Mouse (Mus musculus) kidney, postnatal 14 days (tissue): ENCODE measurements around the gene Unk.
A peak's percentile ranks its signal among the peaks of the same experiment; 100 is the strongest.
"Not testable (repeated sequence)": the region's sequence is repeated elsewhere in the genome, so short reads cannot be mapped to it uniquely, and the experiment has no call there.

Experiments
- DNase-seq: peaks from one replicate; pipeline ENCODE4 v3.0.0; 2022; ENCODE audit warnings: mixed read lengths

Gene Unk

GRCm38 (mm10) chr11:116010948-116011347, 19.2 kb upstream of the Unk start:
- no peak for DNase-seq

DNA sequence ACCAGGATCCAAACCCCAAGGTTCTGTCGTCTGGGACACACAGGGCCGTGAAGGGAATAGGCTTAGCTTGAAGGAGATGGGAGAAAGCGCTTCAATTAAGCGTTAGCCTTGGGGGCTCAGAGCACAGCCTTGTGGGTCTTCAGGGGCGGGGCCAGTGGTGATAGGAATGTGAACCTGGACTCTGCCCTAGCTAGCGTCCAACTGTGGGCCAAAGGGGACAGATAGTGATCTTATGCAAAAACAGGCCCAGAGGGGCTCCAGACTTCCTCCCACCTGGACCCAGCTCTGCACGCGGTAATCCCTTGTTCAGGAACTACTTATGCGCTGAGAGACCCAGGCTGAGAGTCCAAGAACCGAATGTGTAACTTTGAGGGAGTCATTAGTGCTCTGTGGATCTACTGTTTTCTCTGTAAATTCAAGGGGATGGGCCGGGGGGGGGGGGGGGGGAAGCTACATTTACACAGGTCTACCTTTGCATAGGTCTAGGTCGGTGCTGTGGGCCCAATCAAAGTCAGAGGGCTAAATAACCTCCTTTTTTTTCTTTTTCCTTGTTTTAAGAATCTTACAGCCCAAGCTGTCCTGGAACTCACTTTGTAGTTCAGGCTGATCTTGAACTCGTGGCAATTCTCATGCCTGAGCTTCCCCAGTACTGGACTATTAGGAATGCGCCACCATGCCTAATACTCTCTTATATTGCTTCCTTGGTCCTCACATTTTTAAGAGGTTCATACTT, 18.4 kb upstream of the Unk start:
- no peak for DNase-seq

DNA sequence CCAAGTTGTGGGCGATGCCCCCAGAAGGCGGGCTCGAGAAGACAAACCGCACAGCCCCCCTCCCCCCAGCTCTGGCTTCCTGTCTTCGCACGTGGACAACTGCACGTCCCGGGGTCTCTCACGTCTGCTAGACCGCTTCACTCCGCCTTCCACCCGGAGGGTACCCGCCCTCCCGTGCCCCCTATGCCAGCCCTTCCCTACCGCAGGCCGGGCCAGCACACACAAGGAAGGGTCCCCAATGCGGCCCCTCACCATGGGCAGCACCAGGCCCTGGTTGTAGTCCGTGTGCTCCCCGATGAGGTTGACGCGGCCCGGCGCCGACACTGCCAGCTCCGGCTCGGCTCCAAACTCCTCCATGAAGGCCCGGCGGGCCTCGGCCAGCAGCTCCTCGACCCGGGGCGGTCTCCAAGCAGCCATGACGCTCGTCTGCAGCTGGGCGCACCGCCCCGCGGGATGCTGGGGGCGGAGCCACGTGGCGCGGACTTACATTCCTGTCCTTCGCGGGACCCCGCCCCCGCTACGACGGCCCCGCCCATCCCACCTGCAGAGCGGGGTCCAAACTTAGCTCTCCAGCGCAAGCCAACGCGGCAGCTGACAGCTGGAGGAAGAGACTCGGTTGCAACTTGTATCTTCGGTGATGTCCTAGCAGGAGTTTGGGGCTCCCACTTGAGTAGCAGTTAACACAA, 17.7 kb upstream of the Unk start, which contains the start of gene Galk1:
Gene Galk1 (minus strand): TSS at position 458 of the 686 bp plus-strand sequence.
- peak; percentile 96 for DNase-seq

GRCm38 (mm10) chr11:116014821-116015220, 15.3 kb upstream of the Unk start:
- no peak for DNase-seq

GRCm38 (mm10) chr11:116018106-116018505, 12.0 kb upstream of the Unk start:
- peak; percentile 57 for DNase-seq

GRCm38 (mm10) chr11:116018867-116019266, 11.3 kb upstream of the Unk start:
- not testable (repeated sequence) for DNase-seq

DNA sequence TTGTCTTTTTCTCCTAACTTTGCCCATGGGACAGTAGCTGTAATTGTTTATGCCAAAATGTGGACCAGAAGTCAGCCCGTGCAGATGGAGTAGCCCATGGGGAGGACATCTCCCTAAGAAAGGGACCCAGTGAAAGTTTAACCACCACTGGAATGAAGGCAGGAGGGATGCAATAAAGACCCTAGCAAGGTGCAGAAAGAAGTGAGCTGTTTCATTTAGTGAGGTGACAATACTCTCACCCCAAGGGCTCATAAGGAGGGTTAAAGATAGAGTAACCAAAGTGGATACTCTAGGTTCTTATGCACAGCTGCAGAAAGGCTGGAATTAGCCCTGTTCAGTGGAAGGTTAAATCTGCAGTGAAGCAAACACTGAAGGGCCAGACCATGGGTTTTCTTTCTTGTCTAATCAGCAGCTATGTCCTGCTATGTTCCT, 10.7 kb upstream of the Unk start:
- DNase-seq, result no peak

- DNase-seq, result no peak
Measured at GRCm38 (mm10) chr11:116019976-116020411, 10.1 kb upstream of the Unk start.

GRCm38 (mm10) chr11:116020519-116020922, 9.6 kb upstream of the Unk start:
- DNase-seq, result no peak

DNA sequence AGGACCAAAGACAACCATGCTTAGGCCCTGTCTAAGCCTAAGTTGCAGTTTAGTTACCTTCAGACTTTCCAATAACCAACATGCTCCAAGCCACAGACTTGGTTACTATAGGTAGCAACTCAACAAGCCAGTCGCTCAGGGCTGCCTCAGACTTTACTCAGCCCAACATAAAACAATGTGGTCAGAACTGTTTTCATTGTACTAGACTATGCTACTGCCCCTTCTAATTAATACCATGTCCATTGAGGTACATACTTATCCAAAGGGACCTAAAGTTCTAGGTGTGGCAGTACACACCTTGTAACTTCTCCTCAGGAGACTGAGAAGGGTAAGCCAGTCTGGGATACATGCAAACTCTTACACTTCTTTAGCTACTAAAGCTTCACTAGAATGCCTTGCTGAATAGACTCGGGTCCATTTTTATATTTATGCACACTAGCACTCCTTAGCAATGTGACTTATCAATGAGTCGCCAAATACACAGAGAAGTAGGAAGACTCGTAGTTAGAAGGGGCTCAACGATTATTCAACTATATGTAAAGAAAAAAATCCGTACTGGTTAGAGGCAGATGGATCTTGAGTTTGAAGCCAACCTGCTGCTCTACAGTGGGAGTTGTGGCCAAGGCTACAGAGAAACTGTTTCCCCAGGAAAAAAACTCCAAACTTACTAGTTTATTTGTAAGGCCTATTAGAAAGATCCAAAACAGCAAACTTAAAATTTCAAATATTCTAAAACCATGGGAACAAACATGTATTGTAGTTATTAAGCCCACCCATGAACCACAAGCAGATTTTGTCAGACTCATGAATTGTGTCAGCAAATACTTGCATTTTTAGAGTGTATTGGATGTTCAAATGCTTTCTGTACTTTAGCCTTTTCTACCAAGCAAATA, 8.5 kb upstream of the Unk start:
- no peak for DNase-seq

DNA sequence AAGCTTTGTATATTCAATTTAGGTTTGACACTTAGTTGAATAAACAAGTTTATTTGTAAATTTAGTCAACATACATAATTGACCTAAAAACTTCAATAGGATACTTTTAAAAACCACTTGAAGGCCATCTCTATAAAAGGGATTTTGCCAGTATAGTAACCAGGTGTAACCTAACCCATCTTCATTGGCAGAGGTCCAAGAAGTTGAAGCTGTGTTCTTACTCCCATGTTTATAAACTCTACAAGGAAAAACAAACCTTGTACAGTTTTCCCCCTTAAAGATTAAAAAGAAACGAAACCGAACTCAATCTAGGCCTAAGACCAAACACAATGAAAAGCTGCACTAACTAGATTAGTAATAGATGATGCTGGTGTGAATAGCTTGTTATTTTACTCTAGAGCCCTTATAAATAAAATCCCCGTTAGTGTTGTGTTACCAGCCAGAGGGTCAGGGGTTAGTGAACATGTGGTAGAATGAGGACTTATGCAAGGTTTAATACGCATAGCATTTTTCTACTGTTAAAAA, 7.8 kb upstream of the Unk start:
- no peak for DNase-seq

GRCm38 (mm10) chr11:116023074-116023770, 6.9 kb upstream of the Unk start:
- not testable (repeated sequence) for DNase-seq

- peak; percentile 87 for DNase-seq
Measured at GRCm38 (mm10) chr11:116023771-116024355, 6.3 kb upstream of the Unk start.

DNA sequence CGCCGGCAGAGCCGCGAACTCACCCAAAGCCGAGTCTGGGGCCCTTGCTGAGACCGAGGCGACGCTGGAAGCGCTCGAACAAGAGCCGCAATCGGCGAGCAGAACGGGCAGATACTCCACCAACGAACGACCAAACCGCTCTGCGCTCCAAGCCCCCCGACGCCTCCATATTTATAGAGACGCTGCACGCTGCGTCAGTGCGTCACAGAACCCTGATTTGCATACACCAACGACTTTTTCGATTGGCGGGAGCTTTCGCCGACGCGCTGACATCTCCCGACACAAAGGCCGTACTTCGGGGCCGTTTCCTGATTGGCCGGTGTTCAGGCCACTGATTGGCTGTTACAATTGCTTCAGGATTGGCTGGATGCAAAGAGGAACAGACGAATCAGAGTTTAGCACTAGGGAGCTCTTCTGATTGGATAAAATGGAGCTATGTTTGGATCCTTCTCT, 5.7 kb upstream of the Unk start:
- DNase-seq, result peak; percentile 98

- no peak for DNase-seq
Measured at GRCm38 (mm10) chr11:116025056-116025845, 4.9 kb upstream of the Unk start.

DNA sequence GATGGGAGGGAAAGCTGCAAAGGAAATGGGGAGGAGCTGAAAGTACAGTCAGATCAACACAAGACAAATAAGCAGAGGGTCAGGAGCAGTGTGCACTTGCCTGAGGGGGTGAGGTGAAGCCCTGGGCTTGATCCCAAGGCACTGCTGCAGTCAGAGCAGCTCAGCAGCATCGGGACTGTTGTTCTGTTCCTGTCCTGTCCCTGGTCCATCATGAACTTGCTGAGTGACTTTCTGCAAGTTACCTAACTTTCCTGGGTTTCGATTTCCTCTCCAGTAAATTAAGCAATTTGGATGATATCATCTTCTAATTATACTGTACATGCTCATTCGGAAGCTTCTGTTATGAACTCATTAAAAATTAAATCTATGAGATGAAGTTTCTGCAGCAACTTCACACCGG, 2.4 kb upstream of the Unk start, which contains the start of gene H3f3b:
Gene H3f3b (minus strand): TSS at position 207 of the 400 bp plus-strand sequence.
- DNase-seq, result no peak

DNA sequence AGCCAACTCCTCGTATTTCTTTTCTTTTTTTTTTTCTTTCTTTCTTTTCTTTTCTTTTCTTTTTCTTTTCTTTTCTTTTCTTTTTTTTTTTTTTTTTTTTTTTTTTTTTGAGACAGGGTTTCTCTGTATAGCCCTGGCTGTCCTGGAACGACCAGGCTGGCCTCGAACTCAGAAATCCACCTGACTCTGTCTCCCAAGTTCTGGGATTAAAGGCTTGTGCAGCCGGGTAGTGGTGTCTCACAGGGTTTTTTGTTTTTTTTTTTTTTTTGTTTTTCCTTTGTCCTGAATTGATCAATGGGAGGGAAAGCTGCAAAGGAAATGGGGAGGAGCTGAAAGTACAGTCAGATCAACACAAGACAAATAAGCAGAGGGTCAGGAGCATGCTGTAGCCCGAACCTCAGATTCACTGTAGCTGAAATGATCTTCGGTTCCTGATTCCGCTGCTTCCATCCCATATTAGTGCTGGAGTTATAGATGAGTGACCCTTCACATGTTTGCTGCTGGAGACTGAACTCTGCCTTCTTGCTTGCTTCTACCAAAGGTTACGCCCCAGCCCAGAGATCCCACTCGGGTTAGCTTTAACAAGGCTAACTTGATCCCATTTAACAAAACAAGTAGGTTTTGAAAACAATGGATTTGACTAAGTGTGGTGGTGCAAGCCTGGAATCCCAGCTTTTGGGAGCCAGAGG, 1.8 kb upstream of the Unk start:
- DNase-seq, result no peak

- DNase-seq, result no peak
Measured at GRCm38 (mm10) chr11:116029086-116029865, 846 bp upstream of the Unk start.
